Mouse (Mus musculus) liver, embryonic 11.5 days (tissue): Measurements from ENCODE around the gene Wrap53. TPM values are rescaled to one million over a fixed set of nuclear protein-coding genes. Genes with fewer than 3 reads are reported as not detected.

Source experiments
- ATAC-seq: fragments of 200-750 bp; cut with Nextera tagmentation; replicated peaks from 2 replicates; pipeline ENCODE4 v1.8.0; 2017; ENCODE audit warnings: moderate number of reproducible peaks, mild to moderate bottlenecking, moderate TSS enrichment, moderate library complexity; ENCODE audit not compliant: low FRiP score
- DNase-seq: peaks from one replicate; pipeline ENCODE4 v3.0.0-alpha.2; 2017; ENCODE audit warnings: low spot score
- H3K27ac ChIP-seq: fragments of 300-500 bp; sonication (generic); 2 replicates; pipeline ENCODE4 v1.5.1; 2014; ENCODE audit warnings: mild to moderate bottlenecking, low read depth, low read length, control low read depth
- H3K27me3 ChIP-seq: fragments of 300-500 bp; sonication (generic); replicated peaks from 2 replicates; pipeline ENCODE4 v1.6.1; 2014; ENCODE audit warnings: low read length, mixed read lengths; ENCODE audit not compliant: control insufficient read depth, insufficient read depth
- H3K36me3 ChIP-seq: fragments of 300-500 bp; sonication (generic); 2 replicates; pipeline ENCODE4 v1.6.1; 2014; ENCODE audit warnings: mild to moderate bottlenecking, low read length, moderate library complexity, mixed read lengths; ENCODE audit not compliant: control insufficient read depth, insufficient read depth
- H3K4me1 ChIP-seq: fragments of 300-500 bp; sonication (generic); replicated peaks from 2 replicates; pipeline ENCODE4 v1.6.1; 2014; ENCODE audit warnings: low read length, mixed read lengths; ENCODE audit not compliant: control insufficient read depth, insufficient read depth
- H3K4me2 ChIP-seq: fragments of 300-500 bp; sonication (generic); 2 replicates; pipeline ENCODE4 v1.6.1; 2014; ENCODE audit warnings: mild to moderate bottlenecking, control low read depth, moderate library complexity
- H3K4me3 ChIP-seq: fragments of 300-500 bp; sonication (generic); 2 replicates; pipeline ENCODE4 v1.5.1; 2014; ENCODE audit warnings: low read depth, low read length, control low read depth
- H3K9ac ChIP-seq: fragments of 300-500 bp; sonication (generic); 2 replicates; pipeline ENCODE4 v1.6.1; 2014; ENCODE audit warnings: low read depth, low read length, control low read depth
- H3K9me3 ChIP-seq: fragments of 300-500 bp; sonication (generic); 2 replicates; pipeline ENCODE4 v1.6.1; 2016; ENCODE audit warnings: low read length, inconsistent platforms, mixed read lengths; ENCODE audit not compliant: control insufficient read depth
- WGBS: fragments of 180-500 bp; shearing (Covaris S2); extraction: QIAGEN DNeasy Blood & Tissue Kit; methylation state at CpG from one replicate; pipeline ENCODE4 v1.1.7; 2014; 5-methylcytosine and 5-hydroxymethylcytosine counted together
- polyA plus RNA-seq: library from polyadenylated mRNA; unstranded; fragments of >200 nt; fragmentation: Nextera tagmentation; extraction: Ambion mirVana; gene quantifications from 2 replicates; pipeline ENCODE4 v1.2.1, GENCODE M21; 2014

Wrap53 gene
- polyA plus RNA-seq, 1 experiment from 2014 or later, result 39.3 TPM

DNA sequence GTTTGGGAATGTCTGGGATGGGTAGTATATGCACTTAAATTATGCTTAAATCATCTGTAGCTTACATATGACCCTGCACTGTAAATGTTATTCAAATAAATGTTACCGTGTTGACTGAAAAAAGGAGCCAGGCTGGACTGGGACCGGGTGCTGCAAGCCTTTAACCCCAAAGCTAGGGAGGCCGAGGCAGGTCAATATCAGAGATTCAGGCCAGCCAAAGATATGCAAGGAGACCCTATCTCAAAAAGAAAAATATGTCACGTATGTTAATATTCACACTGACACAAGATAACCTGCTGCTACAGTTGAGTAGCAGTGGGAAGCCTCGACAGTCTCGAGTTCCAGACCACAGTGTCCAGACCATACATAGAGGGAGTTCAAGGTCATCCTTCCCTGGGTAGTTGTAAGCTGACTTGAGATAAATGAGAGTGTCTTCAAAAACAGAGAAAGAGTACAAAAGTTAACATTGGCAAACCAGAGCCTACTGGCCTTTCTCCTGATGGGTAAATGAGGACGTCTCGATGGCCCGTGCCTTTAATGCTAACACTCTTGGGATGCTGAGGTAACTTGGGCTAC is 2.3 kb upstream of the Wrap53 start:
- peak overlapping the region; percentile 71 for H3K4me3 ChIP-seq
- ATAC-seq (no peak), DNase-seq (no peak)
- no peaks in the 10 kb centered on the region for H3K27me3 ChIP-seq
- H3K9ac ChIP-seq, result peak overlapping the region; percentile 92
- peaks cover 5% of the 10 kb centered on the region for H3K36me3 ChIP-seq
- peak overlapping the region; percentile 95; the same call in 1 of the 2 replicates for H3K27ac ChIP-seq
- WGBS, result 53% methylated on average over 9 of the region's 9 CpGs
- peak overlapping the region; percentile 85 for H3K4me2 ChIP-seq
- no peaks in the 10 kb centered on the region for H3K9me3 ChIP-seq
- H3K4me1 ChIP-seq, result peaks cover 51% of the 10 kb centered on the region

DNA sequence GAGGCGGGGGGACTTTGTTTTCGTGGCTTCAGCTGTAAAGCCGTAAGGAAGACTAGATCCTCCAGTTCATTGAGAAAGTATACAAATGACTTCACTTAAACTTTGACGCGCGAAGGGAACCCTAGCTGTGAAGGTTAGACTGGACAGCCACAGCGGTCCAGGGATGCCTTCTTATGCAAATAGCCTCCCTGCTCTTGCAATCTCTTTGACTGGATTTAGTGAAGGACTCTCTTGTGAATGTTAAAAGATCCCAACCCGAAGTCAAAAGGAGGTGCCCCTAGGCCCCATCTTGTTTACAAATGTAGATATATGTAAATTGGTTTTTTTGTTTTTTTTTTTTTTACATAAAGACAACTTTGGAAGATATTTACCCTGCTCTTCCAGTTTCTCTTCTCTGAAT is 1.8 kb upstream of the Wrap53 start:
- Histone ChIP-seq H3K36me3 (peaks cover under 1% of the 10 kb centered on the region; the same call in 1 of the 2 replicates), H3K27ac (peak overlapping the region; percentile 95), H3K4me1 (peaks cover 52% of the 10 kb centered on the region), H3K27me3 (no peaks in the 10 kb centered on the region), H3K4me3 (peak overlapping the region; percentile 71), H3K4me2 (peak overlapping the region; percentile 85), H3K9ac (peak overlapping the region; percentile 92), H3K9me3 (no peaks in the 10 kb centered on the region)
- no peak for ATAC-seq
- no peak for DNase-seq
- WGBS, result 3% methylated on average over 8 of the region's 8 CpGs

GRCm38 (mm10) chr11:69581147-69581688 is 1.2 kb upstream of the Wrap53 start:
- Histone ChIP-seq H3K27me3 (no peaks in the 10 kb centered on the region), H3K27ac (peak overlapping the region; percentile 95), H3K9ac (peak overlapping the region; percentile 92), H3K4me2 (peak overlapping the region; percentile 85), H3K9me3 (no peaks in the 10 kb centered on the region), H3K36me3 (no peaks in the 10 kb centered on the region), H3K4me1 (peaks cover 53% of the 10 kb centered on the region), H3K4me3 (peak overlapping the region; percentile 71)
- DNase-seq, result peak; percentile 88
- ATAC-seq, result peak; percentile 80
- under 1% methylated on average over 36 of the region's 36 CpGs for WGBS

DNA sequence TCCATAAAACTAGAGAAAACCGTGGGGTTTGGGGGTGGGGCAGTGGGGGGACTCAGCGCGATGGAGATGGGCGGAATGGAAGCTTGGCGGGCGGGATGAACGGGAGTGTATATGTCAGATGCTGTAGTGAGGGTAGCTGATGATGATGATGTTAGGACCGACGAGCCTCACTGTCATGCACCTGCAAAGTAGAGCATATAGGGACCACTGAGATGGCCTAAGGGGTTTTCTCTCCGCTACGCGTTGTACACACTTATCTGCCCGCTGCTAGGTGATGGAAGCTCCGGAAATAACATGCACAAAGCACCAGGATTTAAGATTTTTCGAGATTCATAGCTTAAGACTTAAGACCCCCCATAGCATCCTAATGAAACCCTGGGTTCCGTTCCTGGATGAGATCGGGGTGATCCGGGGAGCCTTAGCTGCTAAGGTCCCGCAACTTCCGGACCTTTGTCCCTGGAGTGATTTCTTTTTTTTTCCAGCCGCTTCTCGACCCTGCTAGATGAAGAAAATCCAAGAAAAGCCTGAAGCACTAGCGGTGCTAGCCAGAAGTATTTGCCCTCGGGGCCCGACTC is 604 bp upstream of the Wrap53 start:
- no peak for ATAC-seq
- no peaks in the 10 kb centered on the region for H3K27me3 ChIP-seq
- H3K4me3 ChIP-seq, result peak overlapping the region; percentile 71
- H3K36me3 ChIP-seq, result no peaks in the 10 kb centered on the region
- H3K9ac ChIP-seq, result peak overlapping the region; percentile 92
- peaks cover 53% of the 10 kb centered on the region for H3K4me1 ChIP-seq
- WGBS, result under 1% methylated on average over 25 of the region's 25 CpGs
- peak overlapping the region; percentile 95 for H3K27ac ChIP-seq
- DNase-seq, result no peak
- H3K9me3 ChIP-seq, result no peaks in the 10 kb centered on the region
- H3K4me2 ChIP-seq, result peak overlapping the region; percentile 85

DNA sequence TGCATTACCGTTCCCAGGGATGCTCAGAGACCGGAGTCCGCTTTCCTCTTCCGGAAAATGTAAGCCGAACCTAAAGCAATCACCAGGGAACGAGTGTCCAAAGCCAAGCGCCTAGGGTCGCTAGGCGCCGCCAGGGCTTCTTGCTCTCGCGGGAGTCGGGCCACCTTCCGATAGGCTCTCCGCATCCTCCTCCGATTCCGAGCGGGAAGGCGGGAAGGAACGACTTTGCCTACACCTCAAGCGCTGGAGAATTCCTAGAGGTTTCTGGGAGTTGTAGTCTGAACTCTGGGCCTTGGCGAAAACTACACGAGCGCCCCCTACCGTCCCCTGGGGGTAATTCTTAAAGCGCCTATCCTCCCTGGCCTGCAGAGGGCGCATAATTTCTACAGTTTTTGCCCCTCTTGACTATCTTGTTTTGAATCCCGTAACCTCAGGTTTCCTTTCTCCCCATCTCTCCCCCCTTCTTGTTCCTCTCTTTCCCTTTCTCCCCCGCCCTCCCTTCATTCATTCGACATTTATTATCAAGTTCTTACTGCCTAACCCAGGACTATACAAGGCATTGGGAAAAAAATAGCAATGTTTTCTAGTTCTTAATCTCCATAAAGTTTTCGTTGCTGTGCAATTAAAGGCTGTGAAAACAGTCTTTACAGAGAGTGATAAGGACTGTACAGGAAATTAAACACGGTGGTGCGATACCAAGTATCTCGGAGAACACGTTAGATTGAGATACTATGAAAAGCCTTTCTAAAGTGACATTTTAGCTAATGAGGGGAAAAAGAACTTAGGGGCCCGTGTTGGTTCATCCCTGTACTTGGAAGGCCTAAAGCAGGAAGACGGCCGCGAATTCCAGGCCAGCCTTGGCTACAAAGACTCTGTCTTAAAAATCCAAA is 682 bp downstream of the Wrap53 start:
- ATAC-seq, result peak; percentile 84
- peak; percentile 99 for DNase-seq
- Histone ChIP-seq H3K27ac (peak overlapping the region; percentile 95), H3K4me2 (peak overlapping the region; percentile 87), H3K27me3 (no peaks in the 10 kb centered on the region), H3K36me3 (peaks cover 3% of the 10 kb centered on the region; the same call in 1 of the 2 replicates), H3K9ac (peak overlapping the region; percentile 92), H3K9me3 (no peaks in the 10 kb centered on the region), H3K4me3 (peak overlapping the region; percentile 71), H3K4me1 (peaks cover 46% of the 10 kb centered on the region)
- 2% methylated on average over 39 of the region's 39 CpGs for WGBS

DNA sequence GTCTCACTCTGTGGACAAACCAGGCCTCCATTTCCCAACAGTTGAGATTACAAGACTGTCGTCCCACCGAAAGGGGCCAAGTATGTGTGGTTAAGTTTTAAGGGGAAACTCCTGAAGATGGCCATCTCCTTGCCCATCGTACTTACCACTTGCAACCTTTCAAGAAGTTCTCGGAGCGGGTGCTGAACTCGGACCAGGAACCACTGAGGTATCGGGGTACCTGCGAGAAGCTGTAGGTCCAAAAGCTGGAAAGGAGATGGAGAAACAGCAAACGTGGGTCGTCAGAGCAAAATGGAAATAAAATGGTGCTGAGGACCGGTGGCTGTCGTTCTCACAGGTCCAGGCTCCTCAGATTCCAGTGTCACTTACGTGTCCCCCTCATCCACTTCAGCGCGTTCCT is 1.8 kb downstream of the Wrap53 start:
- peak overlapping the region; percentile 87 for H3K4me2 ChIP-seq
- H3K36me3 ChIP-seq, result peaks cover 5% of the 10 kb centered on the region; the same call in 1 of the 2 replicates
- peak overlapping the region; percentile 72 for H3K9ac ChIP-seq
- WGBS, result 10% methylated on average over 15 of the region's 15 CpGs
- DNase-seq (no peak), ATAC-seq (no peak)
- H3K27me3 ChIP-seq, result no peaks in the 10 kb centered on the region
- H3K4me1 ChIP-seq, result peaks cover 41% of the 10 kb centered on the region
- H3K9me3 ChIP-seq, result no peaks in the 10 kb centered on the region
- peak overlapping the region; percentile 71 for H3K4me3 ChIP-seq
- peak overlapping the region; percentile 60; the same call in 1 of the 2 replicates for H3K27ac ChIP-seq

DNA sequence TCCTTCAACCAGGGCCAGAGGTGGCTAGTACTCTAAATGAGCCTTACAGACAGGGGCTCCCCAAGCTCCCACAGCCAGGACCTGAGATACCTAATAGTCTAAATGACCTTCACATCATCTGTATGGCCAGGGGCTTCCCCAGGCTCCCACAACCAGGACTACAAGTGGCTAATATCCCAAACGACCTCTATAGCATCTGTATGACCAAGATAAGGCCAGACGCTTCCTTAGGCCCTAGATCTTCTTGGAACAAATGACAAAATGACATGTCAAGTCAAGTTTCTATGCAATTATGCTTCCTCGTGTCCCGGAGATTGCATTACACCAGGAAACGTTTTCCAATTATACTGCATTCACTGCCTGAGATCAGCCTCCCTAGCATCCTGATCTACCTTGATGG is 3.7 kb downstream of the Wrap53 start:
- Histone ChIP-seq H3K27me3 (no peaks in the 10 kb centered on the region), H3K9ac (no peak overlapping the region), H3K27ac (peak overlapping the region; percentile 33), H3K4me2 (peak overlapping the region; percentile 87), H3K4me1 (peaks cover 33% of the 10 kb centered on the region), H3K36me3 (peaks cover 11% of the 10 kb centered on the region; the same call in 1 of the 2 replicates), H3K4me3 (peak overlapping the region; percentile 71), H3K9me3 (no peaks in the 10 kb centered on the region)
- DNase-seq (no peak), ATAC-seq (no peak)
- WGBS, result 46% methylated on average over 5 of the region's 5 CpGs

GRCm38 (mm10) chr11:69575220-69575619 is 4.8 kb downstream of the Wrap53 start:
- Histone ChIP-seq H3K4me1 (peaks cover 44% of the 10 kb centered on the region), H3K4me2 (peak overlapping the region; percentile 21; the same call in 1 of the 2 replicates), H3K36me3 (peaks cover 21% of the 10 kb centered on the region; the same call in 1 of the 2 replicates), H3K9me3 (no peaks in the 10 kb centered on the region), H3K4me3 (no peak overlapping the region), H3K27ac (no peak overlapping the region), H3K9ac (no peak overlapping the region; the same call in 1 of the 2 replicates), H3K27me3 (no peaks in the 10 kb centered on the region)
- WGBS, result 66% methylated on average over 3 of the region's 3 CpGs
- DNase-seq (no peak), ATAC-seq (no peak)
